ENCODE assay signal across 10 mouse cellular contexts in genomic region chr14:22781709-22782108, GRCm38 (mm10).
DNase-seq lines count a peak whose midpoint lies in the region; ATAC-seq and TF ChIP-seq lines count a peak whose summit lies in the region.
"Had no signal": no experiment of that assay in that cellular context is flagged by ENCODE, and none has a peak within 500 bp of the region (broad histone marks: within the 10 kb centered on the region; RNA-seq: fewer than 3 reads in every experiment).

No protein-coding gene starts in this region.

- 62% methylated on average over 2 of the region's 2 CpGs for WGBS in heart, postnatal 0 days
- WGBS in heart, embryonic 12.5 days, result 65% methylated on average over 2 of the region's 2 CpGs

- no peaks in the 10 kb centered on the region for H3K27me3 ChIP-seq in heart, postnatal 0 days (ENCODE audit: control insufficient read depth, insufficient read depth, low read length)
- no peaks in the 10 kb centered on the region; the same call in 1 of the 2 replicates for H3K27me3 ChIP-seq in heart, embryonic 12.5 days (replicated peaks)
- H3K27me3 ChIP-seq: hindbrain, embryonic 15.5 days had no signal

- TF ChIP-seq EP300 in heart, postnatal 0 days (IDR thresholded peaks at IDR 0.05; ENCODE audit: low read depth), result no peak

- H3K4me3 ChIP-seq in heart, postnatal 0 days (ENCODE audit: low read depth, low read length), result no peak overlapping the region
- H3K4me3 ChIP-seq in heart, embryonic 12.5 days, result no peak overlapping the region
- H3K4me3 ChIP-seq: hindbrain, embryonic 15.5 days; megakaryocyte, embryonic 14.5 days had no signal

- H3K4me2 ChIP-seq in heart, postnatal 0 days (ENCODE audit: low read depth, low read length), result no peak overlapping the region
- H3K4me2 ChIP-seq in heart, embryonic 12.5 days, result no peak overlapping the region
- H3K4me2 ChIP-seq: hindbrain, embryonic 15.5 days had no signal

- no peak for DNase-seq in heart, postnatal 0 days (ENCODE audit: low spot score)
- DNase-seq in MN1 (ENCODE audit: low spot score), result peak; percentile 14
- peak; percentile 15 for DNase-seq in gastrocnemius, postnatal 10 days
- DNase-seq in kidney, postnatal 25 days, result peak; percentile 80 to 88
- DNase-seq in spleen, postnatal 10 days (ENCODE audit: low spot score in 2 of 2), result no peak
- DNase-seq in layer of hippocampus, postnatal 14 days (ENCODE audit: low spot score in 2 of 2), result no peak

- no peaks in the 10 kb centered on the region for H3K9me3 ChIP-seq in heart, postnatal 0 days (replicated peaks; ENCODE audit: control insufficient read depth, low read length)
- no peaks in the 10 kb centered on the region for H3K9me3 ChIP-seq in heart, embryonic 12.5 days (replicated peaks)
- H3K9me3 ChIP-seq: hindbrain, embryonic 15.5 days; megakaryocyte, embryonic 14.5 days had no signal

- peak; percentile 62 for TF ChIP-seq CTCF in heart, postnatal 0 days (IDR thresholded peaks at IDR 0.05; ENCODE audit: low read depth)

- no peak overlapping the region for H3K27ac ChIP-seq in heart, postnatal 0 days (ENCODE audit: low read depth)
- H3K27ac ChIP-seq in heart, embryonic 12.5 days (ENCODE audit: poor library complexity, severe bottlenecking), result no peak overlapping the region
- H3K27ac ChIP-seq: hindbrain, embryonic 15.5 days had no signal

- H3K9ac ChIP-seq in heart, postnatal 0 days (replicated peaks; ENCODE audit: low read depth, low read length), result no peak overlapping the region
- no peak overlapping the region for H3K9ac ChIP-seq in heart, embryonic 12.5 days
- H3K9ac ChIP-seq: hindbrain, embryonic 15.5 days had no signal

- 0 out of 2 replicates have a peak, but pooled peaks cover 3% of the 10 kb centered on the region for H3K4me1 ChIP-seq in heart, postnatal 0 days (ENCODE audit: control insufficient read depth, insufficient read depth)
- peaks cover 9% of the 10 kb centered on the region; the same call in 1 of the 2 replicates for H3K4me1 ChIP-seq in heart, embryonic 12.5 days (replicated peaks)

- no peaks in the 10 kb centered on the region for H3K36me3 ChIP-seq in heart, postnatal 0 days (replicated peaks; ENCODE audit: control insufficient read depth, insufficient read depth, low read length)
- H3K36me3 ChIP-seq in heart, embryonic 12.5 days, result no peaks in the 10 kb centered on the region
- H3K36me3 ChIP-seq: hindbrain, embryonic 15.5 days had no signal

- 0 out of 2 replicates have a peak, but pooled peaks have one; percentile 51 for ATAC-seq in heart, postnatal 0 days (ENCODE audit: insufficient read depth, low read depth)
- no peak for ATAC-seq in heart, embryonic 12.5 days (ENCODE audit: insufficient number of reproducible peaks, low FRiP score)
- ATAC-seq in activated CD4-positive, CD25-positive, alpha-beta regulatory T cell, adult 4 months, result no peak

Comparison
In these comparisons a context has a peak if more than half of its experiments do, and no peak if none do; other contexts are left out.
1. DNase-seq: peak in MN1 (single experiment), gastrocnemius, postnatal 10 days (single experiment) and kidney, postnatal 25 days (2 of 2); none in heart, postnatal 0 days (single experiment), spleen, postnatal 10 days (0 of 2) and layer of hippocampus, postnatal 14 days (0 of 2).